Mouse (Mus musculus) liver, embryonic 15.5 days (tissue): ENCODE measurements around the gene Fat3. TPM values are rescaled to one million over a fixed set of nuclear protein-coding genes. Genes with fewer than 3 reads are reported as not detected.

Experiments
- ATAC-seq: fragments of 200-750 bp; cut with Nextera tagmentation; 2 replicates; pipeline ENCODE4 v1.8.0; 2017; ENCODE audit warnings: moderate number of reproducible peaks, mild to moderate bottlenecking, moderate library complexity; ENCODE audit not compliant: insufficient read depth
- H3K27ac ChIP-seq: fragments of 300-500 bp; sonication (generic); replicated peaks from 2 replicates; pipeline ENCODE4 v1.5.1; 2015; ENCODE audit warnings: mild to moderate bottlenecking, inconsistent platforms
- H3K27me3 ChIP-seq: fragments of 300-500 bp; sonication (generic); 2 replicates; pipeline ENCODE4 v1.6.1; 2015; ENCODE audit warnings: mild to moderate bottlenecking, inconsistent platforms
- H3K36me3 ChIP-seq: fragments of 300-500 bp; sonication (generic); replicated peaks from 2 replicates; pipeline ENCODE4 v1.6.1; 2015; ENCODE audit warnings: moderate library complexity, mild to moderate bottlenecking, inconsistent platforms
- H3K4me1 ChIP-seq: fragments of 300-500 bp; sonication (generic); replicated peaks from 2 replicates; pipeline ENCODE4 v1.6.1; 2015; ENCODE audit warnings: inconsistent platforms
- H3K4me2 ChIP-seq: fragments of 300-500 bp; sonication (generic); 2 replicates; pipeline ENCODE4 v1.6.1; 2015; ENCODE audit warnings: moderate library complexity, mild to moderate bottlenecking, inconsistent platforms
- H3K4me3 ChIP-seq: fragments of 300-500 bp; sonication (generic); replicated peaks from 2 replicates; pipeline ENCODE4 v1.5.1; 2015; ENCODE audit warnings: mild to moderate bottlenecking, inconsistent platforms
- H3K9ac ChIP-seq: fragments of 300-500 bp; sonication (generic); 2 replicates; pipeline ENCODE4 v1.6.1; 2015; ENCODE audit warnings: moderate library complexity, mild to moderate bottlenecking, inconsistent platforms
- H3K9me3 ChIP-seq: fragments of 300-500 bp; sonication (generic); replicated peaks from 2 replicates; pipeline ENCODE4 v1.6.1; 2016; ENCODE audit warnings: inconsistent platforms
- WGBS: fragments of 180-500 bp; shearing (Covaris S2); methylation state at CpG from one replicate; pipeline ENCODE4 v1.1.7; 2015; ENCODE audit warnings: mixed read lengths; ENCODE audit not compliant: insufficient replicate concordance; 5-methylcytosine and 5-hydroxymethylcytosine counted together
- polyA plus RNA-seq: library from polyadenylated mRNA; unstranded; fragments of >200 nt; fragmentation: Nextera tagmentation; extraction: Ambion mirVana; gene quantifications from 2 replicates; pipeline ENCODE4 v1.2.1, GENCODE M21; 2015

Gene Fat3
- polyA plus RNA-seq, 1 experiment from 2014 or later = 0.06 TPM

DNA sequence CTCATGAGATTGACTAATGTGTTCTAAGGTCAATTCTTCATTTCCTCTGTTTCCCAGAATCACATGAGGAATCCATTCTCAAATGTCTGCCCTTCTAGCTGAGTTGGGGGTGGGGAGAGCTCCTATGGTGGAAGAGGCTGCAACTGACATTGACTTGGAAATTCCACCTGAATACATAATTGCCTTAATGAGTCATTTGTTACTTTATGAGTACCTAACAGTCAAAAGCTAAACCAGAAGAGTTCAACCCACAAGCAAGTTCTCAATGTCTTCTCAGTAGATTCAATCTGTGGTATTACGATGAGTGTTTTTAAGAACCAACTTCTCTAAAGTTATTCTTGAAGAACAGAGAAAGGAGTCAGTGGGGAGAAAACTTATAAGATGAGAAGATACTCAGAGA lies 3.7 kb downstream of the Fat3 start:
- Histone ChIP-seq H3K4me3 (no peak overlapping the region), H3K9me3 (no peaks in the 10 kb centered on the region), H3K36me3 (no peaks in the 10 kb centered on the region), H3K4me2 (no peak overlapping the region), H3K27me3 (peaks cover 42% of the 10 kb centered on the region), H3K9ac (no peak overlapping the region), H3K4me1 (no peaks in the 10 kb centered on the region; the same call in 1 of the 2 replicates), H3K27ac (no peak overlapping the region)
- no peak for ATAC-seq
- 77% methylated on average over 1 of the region's 1 CpGs for WGBS

- Histone ChIP-seq H3K4me3 (no peak overlapping the region), H3K9ac (no peak overlapping the region), H3K4me1 (no peaks in the 10 kb centered on the region; the same call in 1 of the 2 replicates), H3K36me3 (no peaks in the 10 kb centered on the region), H3K27me3 (peaks cover 31% of the 10 kb centered on the region), H3K4me2 (no peak overlapping the region), H3K9me3 (no peaks in the 10 kb centered on the region), H3K27ac (no peak overlapping the region)
- WGBS = 59% methylated on average over 3 of the region's 3 CpGs
- no peak for ATAC-seq
Observed at GRCm38 (mm10) chr9:16496331-16496730, 4.8 kb downstream of the Fat3 start.

GRCm38 (mm10) chr9:16489661-16490060 lies 11.4 kb downstream of the Fat3 start:
- Histone ChIP-seq H3K27ac (no peak overlapping the region), H3K9me3 (no peaks in the 10 kb centered on the region), H3K4me1 (no peaks in the 10 kb centered on the region), H3K36me3 (no peaks in the 10 kb centered on the region), H3K27me3 (no peaks in the 10 kb centered on the region), H3K4me3 (no peak overlapping the region), H3K4me2 (no peak overlapping the region), H3K9ac (no peak overlapping the region)
- no peak for ATAC-seq
- 58% methylated on average over 3 of the region's 3 CpGs for WGBS

DNA sequence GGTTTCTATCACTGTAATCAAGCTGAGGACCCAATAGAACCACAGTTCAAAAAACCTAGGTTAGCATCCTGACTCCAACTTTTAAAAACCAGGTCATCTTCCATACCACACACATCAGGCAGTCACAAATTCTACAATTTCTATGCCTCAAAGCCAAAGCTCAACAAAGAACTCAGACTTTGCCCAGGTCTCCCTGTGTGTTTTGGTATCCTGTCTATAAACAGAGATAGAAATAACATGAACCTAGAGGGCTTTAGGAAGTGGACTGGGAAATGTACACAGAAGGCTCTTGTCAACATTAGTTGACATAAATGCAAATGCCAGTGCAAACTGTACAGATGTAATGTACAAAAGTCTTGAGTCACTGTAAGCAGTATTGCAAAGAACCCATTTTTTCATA lies 13.5 kb downstream of the Fat3 start:
- H3K27me3 ChIP-seq = no peaks in the 10 kb centered on the region
- no peaks in the 10 kb centered on the region for H3K36me3 ChIP-seq
- no peaks in the 10 kb centered on the region for H3K4me1 ChIP-seq
- H3K9me3 ChIP-seq = no peaks in the 10 kb centered on the region
- H3K27ac ChIP-seq = no peak overlapping the region
- H3K4me2 ChIP-seq = no peak overlapping the region
- H3K9ac ChIP-seq = no peak overlapping the region
- ATAC-seq = peak; percentile 25; the same call in 1 of the 2 replicates
- no peak overlapping the region for H3K4me3 ChIP-seq

- H3K27me3 ChIP-seq = no peaks in the 10 kb centered on the region
- WGBS = 56% methylated on average over 1 of the region's 1 CpGs
- no peak overlapping the region for H3K4me3 ChIP-seq
- H3K4me1 ChIP-seq = no peaks in the 10 kb centered on the region
- no peaks in the 10 kb centered on the region for H3K9me3 ChIP-seq
- no peak overlapping the region for H3K27ac ChIP-seq
- no peak overlapping the region for H3K9ac ChIP-seq
- H3K4me2 ChIP-seq = no peak overlapping the region
- no peak for ATAC-seq
- H3K36me3 ChIP-seq = no peaks in the 10 kb centered on the region
Observed at GRCm38 (mm10) chr9:16486229-16486628, 14.9 kb downstream of the Fat3 start.

- no peak overlapping the region for H3K9ac ChIP-seq
- H3K36me3 ChIP-seq = no peaks in the 10 kb centered on the region
- no peaks in the 10 kb centered on the region for H3K4me1 ChIP-seq
- no peak for ATAC-seq
- no peak overlapping the region for H3K4me3 ChIP-seq
- H3K9me3 ChIP-seq = no peaks in the 10 kb centered on the region
- H3K27me3 ChIP-seq = no peaks in the 10 kb centered on the region
- no peak overlapping the region for H3K27ac ChIP-seq
- 37% methylated on average over 4 of the region's 4 CpGs for WGBS
- H3K4me2 ChIP-seq = no peak overlapping the region
Observed at GRCm38 (mm10) chr9:16485173-16485572, 15.9 kb downstream of the Fat3 start.

DNA sequence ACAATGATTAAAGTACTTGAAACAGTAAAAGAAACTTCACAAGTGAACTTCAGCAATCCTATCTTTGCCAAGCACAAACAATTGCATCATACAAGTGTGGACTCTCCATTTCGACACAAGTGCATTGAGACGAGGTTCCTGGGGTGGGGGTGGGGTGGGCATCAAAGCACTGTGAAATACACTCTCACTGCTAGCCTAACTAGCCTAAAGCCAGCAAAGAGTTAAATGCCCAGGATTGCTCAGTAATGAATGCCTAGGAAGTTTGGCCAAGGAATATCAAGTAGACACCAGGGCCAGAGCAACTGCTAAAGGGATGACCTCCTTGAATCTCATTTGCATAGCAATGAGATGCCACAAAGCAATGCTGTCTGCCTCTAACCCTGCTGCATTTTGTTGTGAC lies 16.3 kb downstream of the Fat3 start:
- Histone ChIP-seq H3K9me3 (no peaks in the 10 kb centered on the region), H3K36me3 (no peaks in the 10 kb centered on the region), H3K27ac (no peak overlapping the region), H3K27me3 (no peaks in the 10 kb centered on the region), H3K4me2 (no peak overlapping the region), H3K4me3 (no peak overlapping the region), H3K9ac (no peak overlapping the region), H3K4me1 (no peaks in the 10 kb centered on the region)
- ATAC-seq = 0 out of 2 replicates have a peak, but pooled peaks have one; percentile 31
- WGBS = 56% methylated on average over 2 of the region's 2 CpGs

- Histone ChIP-seq H3K9ac (no peak overlapping the region), H3K36me3 (no peaks in the 10 kb centered on the region), H3K4me1 (no peaks in the 10 kb centered on the region), H3K4me2 (no peak overlapping the region), H3K27ac (no peak overlapping the region), H3K9me3 (no peaks in the 10 kb centered on the region), H3K4me3 (no peak overlapping the region), H3K27me3 (no peaks in the 10 kb centered on the region)
- 67% methylated on average over 3 of the region's 3 CpGs for WGBS
- no peak for ATAC-seq
Observed at GRCm38 (mm10) chr9:16461491-16461890, 39.6 kb downstream of the Fat3 start.

- no peaks in the 10 kb centered on the region for H3K9me3 ChIP-seq
- H3K9ac ChIP-seq = no peak overlapping the region
- H3K27ac ChIP-seq = no peak overlapping the region
- WGBS = 50% methylated on average over 2 of the region's 2 CpGs
- no peaks in the 10 kb centered on the region for H3K36me3 ChIP-seq
- H3K4me3 ChIP-seq = no peak overlapping the region
- H3K4me2 ChIP-seq = no peak overlapping the region
- H3K27me3 ChIP-seq = no peaks in the 10 kb centered on the region
- H3K4me1 ChIP-seq = no peaks in the 10 kb centered on the region
- no peak for ATAC-seq
Observed at GRCm38 (mm10) chr9:16460591-16460990, 40.5 kb downstream of the Fat3 start.

- H3K4me3 ChIP-seq = no peak overlapping the region
- no peak overlapping the region for H3K9ac ChIP-seq
- no peak overlapping the region for H3K4me2 ChIP-seq
- ATAC-seq = no peak
- no peaks in the 10 kb centered on the region for H3K9me3 ChIP-seq
- H3K27me3 ChIP-seq = no peaks in the 10 kb centered on the region
- 71% methylated on average over 4 of the region's 4 CpGs for WGBS
- H3K4me1 ChIP-seq = no peaks in the 10 kb centered on the region
- H3K36me3 ChIP-seq = no peaks in the 10 kb centered on the region
- H3K27ac ChIP-seq = no peak overlapping the region
Observed at GRCm38 (mm10) chr9:16441930-16442329, 59.2 kb downstream of the Fat3 start.

GRCm38 (mm10) chr9:16440638-16441037 lies 60.4 kb downstream of the Fat3 start:
- WGBS = 56% methylated on average over 6 of the region's 6 CpGs
- Histone ChIP-seq H3K4me2 (no peak overlapping the region), H3K27me3 (no peaks in the 10 kb centered on the region), H3K9ac (no peak overlapping the region), H3K9me3 (no peaks in the 10 kb centered on the region), H3K36me3 (no peaks in the 10 kb centered on the region), H3K4me3 (no peak overlapping the region), H3K27ac (no peak overlapping the region), H3K4me1 (no peaks in the 10 kb centered on the region)
- no peak for ATAC-seq

DNA sequence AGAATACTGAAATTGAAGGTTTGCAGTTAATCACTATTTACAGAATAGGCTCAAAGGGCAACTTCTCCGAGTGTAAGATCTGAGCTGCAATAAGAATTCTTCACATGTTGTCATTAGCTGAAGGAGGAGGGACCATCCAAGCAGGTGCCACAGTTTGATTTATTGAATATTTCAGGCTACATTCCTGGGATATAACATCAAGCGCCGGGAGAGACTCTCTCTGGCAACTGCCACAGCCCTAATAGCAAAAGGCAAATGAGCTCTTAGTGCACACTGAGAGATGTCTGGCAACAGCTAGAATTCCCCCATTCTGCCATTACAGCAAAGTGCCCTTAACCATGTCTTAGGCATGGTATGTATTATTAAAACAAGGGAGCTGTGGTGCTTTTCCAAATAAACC lies 61.1 kb downstream of the Fat3 start:
- Histone ChIP-seq H3K27ac (no peak overlapping the region), H3K27me3 (no peaks in the 10 kb centered on the region), H3K4me3 (no peak overlapping the region), H3K4me2 (no peak overlapping the region), H3K36me3 (no peaks in the 10 kb centered on the region), H3K9me3 (no peaks in the 10 kb centered on the region), H3K9ac (no peak overlapping the region), H3K4me1 (no peaks in the 10 kb centered on the region)
- no peak for ATAC-seq
- WGBS = 55% methylated on average over 3 of the region's 3 CpGs
